Mouse (Mus musculus): ENCODE results near the gene Rpl13a. TPM values are rescaled to one million over a fixed set of nuclear protein-coding genes. Genes with fewer than 3 reads are reported as not detected.
"Not testable (repeated sequence)": the region's sequence is repeated elsewhere in the genome, so short reads cannot be mapped to it uniquely, and the experiment has no call there.

Rpl13a gene
- 938 and 993 TPM in 2 replicates for polyA plus RNA-seq (2015; fragmentation: Nextera tagmentation; extraction: Ambion mirVana)

GRCm38 (mm10) chr7:45128624-45129246 lies at the start of gene Rpl13a:
Gene Rpl13a, minus strand, starts transcription at chr7:45128761.
- no peaks in the 10 kb centered on the region for H3K27me3 ChIP-seq (ENCODE audit: insufficient read depth, low read length)
- peak within 1 kb of the TSS; percentile 98 for H3K4me3 ChIP-seq (ENCODE audit: low read depth, low read length)
- peak within 1 kb of the TSS; percentile 94 for H3K4me2 ChIP-seq (ENCODE audit: low read depth, low read length)
- H3K9ac ChIP-seq (replicated peaks), result peak within 1 kb of the TSS; percentile 99
- H3K9me3 ChIP-seq (ENCODE audit: low read length), result no peaks in the 10 kb centered on the region
- peaks cover 38% of the 10 kb centered on the region for H3K4me1 ChIP-seq (ENCODE audit: insufficient read depth)
- ATAC-seq (peak; percentile 86), DNase-seq (peak; percentile 97)
- H3K36me3 ChIP-seq (replicated peaks; ENCODE audit: insufficient read depth, low read length), result peaks cover 23% of the 10 kb centered on the region
- peak; percentile 89 for TF ChIP-seq CTCF (IDR thresholded peaks at IDR 0.05; ENCODE audit: low read depth)
- TF ChIP-seq EP300 (IDR thresholded peaks at IDR 0.05; ENCODE audit: low read depth), result peak; percentile 55; the same call in 1 of the 2 replicates
- H3K27ac ChIP-seq (ENCODE audit: low read depth), result peak within 1 kb of the TSS; percentile 92
- under 1% methylated on average over 46 of the region's 48 CpGs for WGBS (ENCODE audit: insufficient replicate concordance)

- peaks cover 84% of the 10 kb centered on the region for H3K27me3 ChIP-seq (ENCODE audit: insufficient read depth, low read length)
- DNase-seq, result no peak
- no peaks in the 10 kb centered on the region for H3K36me3 ChIP-seq (replicated peaks; ENCODE audit: insufficient read depth, low read length)
- no peak overlapping the region for H3K27ac ChIP-seq (ENCODE audit: low read depth)
- 4% methylated on average over 27 of the region's 31 CpGs for WGBS (ENCODE audit: insufficient replicate concordance)
- H3K4me1 ChIP-seq (ENCODE audit: insufficient read depth), result no peaks in the 10 kb centered on the region; the same call in 1 of the 2 replicates
- ATAC-seq, result no peak
- H3K9me3 ChIP-seq (ENCODE audit: low read length), result peaks cover 3% of the 10 kb centered on the region
- TF ChIP-seq EP300 (IDR thresholded peaks at IDR 0.05; ENCODE audit: low read depth) (no peak), CTCF (IDR thresholded peaks at IDR 0.05; ENCODE audit: low read depth) (no peak)
- no peak overlapping the region for H3K4me2 ChIP-seq (ENCODE audit: low read depth, low read length)
- H3K9ac ChIP-seq (replicated peaks), result no peak overlapping the region
- H3K4me3 ChIP-seq (ENCODE audit: low read depth, low read length), result no peak overlapping the region
Measured at GRCm38 (mm10) chr7:45176356-45176755, 47.8 kb upstream of the Rpl13a start.

- Histone ChIP-seq H3K4me1 (ENCODE audit: insufficient read depth) (no peaks in the 10 kb centered on the region), H3K36me3 (replicated peaks; ENCODE audit: insufficient read depth, low read length) (no peaks in the 10 kb centered on the region), H3K27me3 (ENCODE audit: insufficient read depth, low read length) (peaks cover 80% of the 10 kb centered on the region), H3K9me3 (ENCODE audit: low read length) (peaks cover 3% of the 10 kb centered on the region), H3K27ac (ENCODE audit: low read depth) (no peak overlapping the region), H3K4me3 (ENCODE audit: low read depth, low read length) (no peak overlapping the region), H3K9ac (replicated peaks) (no peak overlapping the region), H3K4me2 (ENCODE audit: low read depth, low read length) (no peak overlapping the region)
- TF ChIP-seq CTCF (IDR thresholded peaks at IDR 0.05; ENCODE audit: low read depth), result no peak
- no peak for TF ChIP-seq EP300 (IDR thresholded peaks at IDR 0.05; ENCODE audit: low read depth)
- DNase-seq, result no peak
- ATAC-seq, result no peak
- 3% methylated on average over 23 of the region's 23 CpGs for WGBS (ENCODE audit: insufficient replicate concordance)
Measured at GRCm38 (mm10) chr7:45175929-45176328, 47.4 kb upstream of the Rpl13a start.

GRCm38 (mm10) chr7:45175398-45175797 lies 46.8 kb upstream of the Rpl13a start:
- peaks cover 74% of the 10 kb centered on the region for H3K27me3 ChIP-seq (ENCODE audit: insufficient read depth, low read length)
- H3K36me3 ChIP-seq (replicated peaks; ENCODE audit: insufficient read depth, low read length), result no peaks in the 10 kb centered on the region
- DNase-seq (no peak), ATAC-seq (no peak)
- no peak overlapping the region for H3K4me2 ChIP-seq (ENCODE audit: low read depth, low read length)
- TF ChIP-seq CTCF (IDR thresholded peaks at IDR 0.05; ENCODE audit: low read depth) (no peak), EP300 (IDR thresholded peaks at IDR 0.05; ENCODE audit: low read depth) (no peak)
- peaks cover 3% of the 10 kb centered on the region for H3K9me3 ChIP-seq (ENCODE audit: low read length)
- no peak overlapping the region for H3K27ac ChIP-seq (ENCODE audit: low read depth)
- H3K9ac ChIP-seq (replicated peaks), result no peak overlapping the region
- no peaks in the 10 kb centered on the region for H3K4me1 ChIP-seq (ENCODE audit: insufficient read depth)
- 5% methylated on average over 13 of the region's 13 CpGs for WGBS (ENCODE audit: insufficient replicate concordance)
- no peak overlapping the region for H3K4me3 ChIP-seq (ENCODE audit: low read depth, low read length)

GRCm38 (mm10) chr7:45174567-45175280 lies 46.2 kb upstream of the Rpl13a start:
- ATAC-seq, result no peak
- 6% methylated on average over 29 of the region's 29 CpGs for WGBS (ENCODE audit: insufficient replicate concordance)
- Histone ChIP-seq H3K4me2 (ENCODE audit: low read depth, low read length) (no peak overlapping the region), H3K9me3 (ENCODE audit: low read length) (peaks cover 10% of the 10 kb centered on the region), H3K27ac (ENCODE audit: low read depth) (no peak overlapping the region), H3K4me3 (ENCODE audit: low read depth, low read length) (no peak overlapping the region), H3K4me1 (ENCODE audit: insufficient read depth) (no peaks in the 10 kb centered on the region), H3K27me3 (ENCODE audit: insufficient read depth, low read length) (peaks cover 68% of the 10 kb centered on the region), H3K36me3 (replicated peaks; ENCODE audit: insufficient read depth, low read length) (no peaks in the 10 kb centered on the region), H3K9ac (replicated peaks) (no peak overlapping the region)
- TF ChIP-seq CTCF (IDR thresholded peaks at IDR 0.05; ENCODE audit: low read depth), result no peak
- no peak for TF ChIP-seq EP300 (IDR thresholded peaks at IDR 0.05; ENCODE audit: low read depth)
- no peak for DNase-seq

GRCm38 (mm10) chr7:45173772-45174171 lies 45.2 kb upstream of the Rpl13a start:
- peak; percentile 59 for TF ChIP-seq CTCF (IDR thresholded peaks at IDR 0.05; ENCODE audit: low read depth)
- H3K4me2 ChIP-seq (ENCODE audit: low read depth, low read length); H3K4me3 ChIP-seq (ENCODE audit: low read depth, low read length); DNase-seq; H3K27ac ChIP-seq (ENCODE audit: low read depth); ATAC-seq; H3K4me1 ChIP-seq (ENCODE audit: insufficient read depth); H3K9ac ChIP-seq (replicated peaks); H3K36me3 ChIP-seq (replicated peaks; ENCODE audit: insufficient read depth, low read length): not testable (repeated sequence)
- WGBS (ENCODE audit: insufficient replicate concordance), result 47% methylated on average over 1 of the region's 1 CpGs
- H3K9me3 ChIP-seq (ENCODE audit: low read length), result peaks cover 19% of the 10 kb centered on the region
- H3K27me3 ChIP-seq (ENCODE audit: insufficient read depth, low read length), result peaks cover 68% of the 10 kb centered on the region
